Mouse (Mus musculus): ENCODE measurements around the gene Trpc7. TPM values are rescaled to one million over a fixed set of nuclear protein-coding genes. Genes with fewer than 3 reads are reported as not detected.

Trpc7 gene
- not detected for total RNA-seq (2021)
- long read RNA-seq, experiment 1 = 0 reads
- long read RNA-seq, experiment 2 = 0 reads

- DNase-seq (ENCODE audit: low spot score in 2 of 2) = no peak
Observed at GRCm38 (mm10) chr13:56895893-56896292, at the start of gene Trpc7. TSS of gene Trpc7 (minus strand) at chr13:56895993.

DNA sequence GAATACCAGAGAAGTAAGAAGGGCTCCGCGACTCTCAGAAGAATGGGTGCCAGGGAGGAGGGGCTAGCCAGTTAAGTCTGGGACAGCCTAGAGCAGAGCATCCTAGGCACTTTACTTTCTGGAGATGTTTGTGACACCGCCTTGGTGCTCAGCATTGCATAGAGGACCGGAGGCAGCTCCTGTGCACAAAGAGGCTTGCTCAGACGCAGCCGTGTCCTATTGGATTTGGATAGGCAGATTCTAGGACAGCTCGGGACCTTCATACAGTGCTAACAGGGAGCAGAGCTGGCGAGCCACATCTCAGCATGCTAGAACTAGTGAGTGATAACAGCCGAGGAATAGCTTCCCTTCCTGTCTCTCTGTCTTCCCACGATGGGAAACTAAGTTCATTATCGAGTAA lies 43.5 kb upstream of the Trpc7 start:
- no peak for DNase-seq (ENCODE audit: low spot score in 2 of 2)

- DNase-seq (ENCODE audit: low spot score in 2 of 2) = no peak
Observed at GRCm38 (mm10) chr13:56933832-56934510, 38.2 kb upstream of the Trpc7 start.

GRCm38 (mm10) chr13:56930421-56930820 lies 34.6 kb upstream of the Trpc7 start:
- no peak for DNase-seq (ENCODE audit: low spot score in 2 of 2)

DNA sequence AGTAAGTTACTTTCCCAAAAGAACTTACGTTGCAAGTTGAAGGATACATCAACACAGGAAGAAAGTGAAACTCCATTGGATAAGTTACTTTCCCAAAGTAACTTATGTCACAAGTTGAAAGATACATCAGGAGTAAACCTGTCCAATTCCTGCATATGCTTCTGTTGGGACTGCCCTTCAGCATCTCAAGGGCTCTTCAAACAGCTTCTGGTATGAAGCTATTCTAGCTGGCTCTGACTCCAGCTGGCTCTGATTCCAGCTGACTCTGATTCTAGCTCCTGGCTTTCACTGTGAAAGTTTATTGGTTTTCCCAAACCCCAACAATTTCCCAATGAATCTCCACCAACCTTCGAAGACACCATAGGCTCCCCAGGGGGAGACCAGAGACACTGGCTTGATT lies 27.2 kb upstream of the Trpc7 start:
- DNase-seq (ENCODE audit: low spot score in 2 of 2) = no peak

- DNase-seq (ENCODE audit: low spot score in 2 of 2) = no peak
Observed at GRCm38 (mm10) chr13:56921251-56921650, 25.5 kb upstream of the Trpc7 start.

- DNase-seq (ENCODE audit: low spot score in 2 of 2) = no peak
Observed at GRCm38 (mm10) chr13:56914721-56915120, 18.9 kb upstream of the Trpc7 start.

DNA sequence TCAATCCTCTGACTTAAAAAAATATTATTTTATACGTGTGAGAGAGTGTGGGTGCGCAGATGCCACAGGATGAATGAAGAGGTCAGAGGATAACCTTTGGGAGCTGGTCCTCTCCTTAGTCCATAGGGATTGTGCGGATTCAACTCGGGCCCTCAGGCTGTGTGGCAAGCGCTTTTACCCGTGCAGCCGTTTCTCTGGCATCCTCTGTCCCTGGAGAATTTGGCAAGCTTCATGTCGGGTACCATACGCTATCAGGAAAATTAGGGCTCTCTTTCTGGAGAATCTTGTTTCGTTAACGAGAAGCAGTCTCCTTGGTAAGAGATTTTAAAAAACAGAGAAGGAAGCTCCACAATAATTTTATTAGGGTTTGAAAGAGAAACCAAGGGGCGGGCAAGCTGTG lies 15.3 kb upstream of the Trpc7 start:
- DNase-seq (ENCODE audit: low spot score in 2 of 2) = no peak

GRCm38 (mm10) chr13:56895386-56895785 lies 407 bp downstream of the Trpc7 start:
- peak; percentile 55 to 77 for DNase-seq (ENCODE audit: low spot score in 2 of 2)

DNA sequence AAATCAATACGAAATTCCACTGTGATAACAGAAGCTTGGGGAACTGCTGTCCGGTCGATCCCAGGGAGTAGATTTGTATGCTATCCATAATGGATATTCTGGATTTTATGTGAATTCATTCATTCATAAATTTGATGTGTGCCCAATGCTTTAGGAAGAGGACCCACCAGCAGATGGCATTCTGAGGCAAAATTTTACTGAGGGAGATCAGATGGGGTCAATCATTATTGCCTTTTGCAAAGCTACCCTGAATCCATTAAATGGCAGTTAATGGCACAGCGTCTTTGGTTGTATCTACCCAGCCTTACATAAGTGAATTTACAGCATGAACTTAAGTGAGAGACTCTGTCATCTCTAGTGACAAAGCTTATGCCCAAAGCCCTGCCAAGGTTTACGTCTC lies 1.2 kb downstream of the Trpc7 start:
- no peak for DNase-seq (ENCODE audit: low spot score in 2 of 2)

GRCm38 (mm10) chr13:56889888-56890287 lies 5.9 kb downstream of the Trpc7 start:
- no peak for DNase-seq (ENCODE audit: low spot score in 2 of 2)

- no peak for DNase-seq (ENCODE audit: low spot score in 2 of 2)
Observed at GRCm38 (mm10) chr13:56882931-56883330, 12.9 kb downstream of the Trpc7 start.

GRCm38 (mm10) chr13:56864567-56864966 lies 31.2 kb downstream of the Trpc7 start:
- no peak for DNase-seq (ENCODE audit: low spot score in 2 of 2)

- no peak for DNase-seq (ENCODE audit: low spot score in 2 of 2)
Observed at GRCm38 (mm10) chr13:56862011-56862410, 33.8 kb downstream of the Trpc7 start.

GRCm38 (mm10) chr13:56854506-56854905 lies 41.3 kb downstream of the Trpc7 start:
- DNase-seq (ENCODE audit: low spot score in 2 of 2) = no peak

DNA sequence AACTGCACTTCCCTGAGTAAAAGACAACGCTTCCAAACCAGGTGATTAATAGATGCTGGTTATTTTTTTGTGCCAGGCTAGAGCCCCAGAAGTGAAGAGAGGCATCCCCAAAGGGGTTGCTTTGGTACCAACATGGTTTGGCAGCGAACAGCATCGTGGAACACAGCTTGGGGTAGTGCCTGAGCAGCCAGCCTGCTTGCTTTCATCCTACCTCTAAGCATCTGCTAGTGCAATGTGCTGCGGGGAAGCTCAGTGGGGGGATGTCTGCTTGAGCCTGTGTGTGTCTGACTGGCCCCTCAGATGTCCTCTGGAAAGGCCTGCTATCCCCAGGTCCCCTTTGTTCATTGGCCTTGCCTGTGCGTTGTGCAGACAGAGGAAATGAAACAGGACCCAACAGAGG lies 42.4 kb downstream of the Trpc7 start:
- DNase-seq (ENCODE audit: low spot score in 2 of 2) = no peak

GRCm38 (mm10) chr13:56845866-56846265 lies 49.9 kb downstream of the Trpc7 start:
- DNase-seq (ENCODE audit: low spot score in 2 of 2) = no peak

GRCm38 (mm10) chr13:56815471-56815870 lies 80.3 kb downstream of the Trpc7 start:
- DNase-seq (ENCODE audit: low spot score in 2 of 2) = no peak

DNA sequence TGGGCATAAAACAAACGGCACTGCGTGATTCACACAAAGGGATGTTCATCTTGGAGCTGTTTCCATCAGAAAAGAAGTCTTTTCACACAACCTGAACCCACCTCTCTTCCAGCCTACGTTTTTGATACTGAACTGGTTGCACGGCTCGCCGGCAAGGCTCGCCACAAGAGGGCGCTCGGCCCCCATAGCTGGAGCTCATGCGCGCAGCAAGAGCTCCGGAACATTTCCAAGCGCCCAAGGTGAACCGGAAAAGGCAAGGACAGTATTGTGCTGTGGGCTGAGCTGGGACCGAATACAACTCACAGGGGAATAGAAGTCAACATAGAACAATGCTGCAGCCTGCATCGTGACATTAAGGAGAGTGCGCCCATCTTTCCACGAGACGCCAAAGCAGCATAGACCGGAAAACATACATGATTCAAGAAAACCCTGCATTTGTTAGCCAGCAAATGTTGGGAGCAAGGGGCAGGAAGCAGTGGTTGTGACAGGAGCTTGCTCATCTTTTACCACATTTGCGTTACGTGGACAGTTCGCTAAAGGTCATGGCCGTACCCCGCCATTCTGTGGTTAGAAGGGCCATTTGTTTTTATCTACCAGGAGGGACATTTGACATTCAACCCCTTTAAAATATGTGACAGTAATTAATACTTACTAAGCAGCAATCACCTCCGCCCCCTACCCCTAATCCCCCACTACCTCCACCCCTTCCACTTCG lies 88.9 kb downstream of the Trpc7 start:
- DNase-seq (ENCODE audit: low spot score in 2 of 2) = peak; percentile 88

DNA sequence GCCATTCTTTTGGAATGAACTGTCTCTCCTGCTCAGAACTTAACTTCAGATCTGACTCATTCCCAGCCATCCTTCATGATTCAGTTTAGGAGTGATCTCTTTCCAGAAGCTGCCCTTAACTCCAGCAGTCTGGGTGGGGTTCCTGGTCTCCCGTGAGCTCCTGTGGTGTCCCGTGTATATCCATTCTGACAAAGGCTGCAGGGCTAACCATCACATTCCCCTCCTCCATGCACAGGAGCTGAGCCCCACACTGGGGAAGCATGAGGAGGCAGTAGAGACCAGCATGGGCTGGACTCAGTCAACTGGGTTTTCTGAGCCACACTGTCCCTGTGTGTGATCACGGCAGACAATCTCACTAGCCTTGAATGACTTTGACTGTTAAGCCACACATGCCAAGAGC lies 90.7 kb downstream of the Trpc7 start:
- no peak for DNase-seq (ENCODE audit: low spot score in 2 of 2)

GRCm38 (mm10) chr13:56797459-56797858 lies 98.3 kb downstream of the Trpc7 start:
- no peak for DNase-seq (ENCODE audit: low spot score in 2 of 2)

DNA sequence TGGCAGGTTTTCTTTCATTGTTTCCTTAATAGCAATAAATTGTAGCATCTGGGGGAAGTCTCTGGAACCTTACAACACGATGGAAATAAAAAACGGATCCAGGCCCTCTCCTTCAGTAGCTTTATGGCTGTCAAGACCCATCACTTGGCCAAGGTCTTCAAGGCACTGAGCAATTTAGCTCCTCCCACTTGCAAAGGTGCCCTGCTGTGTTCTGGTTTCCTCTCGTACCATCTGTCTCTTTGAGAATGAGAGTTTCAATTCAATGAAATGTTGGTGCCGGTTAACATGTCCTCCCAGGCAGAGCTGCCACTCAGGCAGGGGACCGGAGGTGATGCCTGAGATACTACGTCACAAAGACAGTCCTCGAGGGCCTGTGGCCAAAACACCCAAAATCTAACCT lies 100.3 kb downstream of the Trpc7 start:
- no peak for DNase-seq (ENCODE audit: low spot score in 2 of 2)

DNA sequence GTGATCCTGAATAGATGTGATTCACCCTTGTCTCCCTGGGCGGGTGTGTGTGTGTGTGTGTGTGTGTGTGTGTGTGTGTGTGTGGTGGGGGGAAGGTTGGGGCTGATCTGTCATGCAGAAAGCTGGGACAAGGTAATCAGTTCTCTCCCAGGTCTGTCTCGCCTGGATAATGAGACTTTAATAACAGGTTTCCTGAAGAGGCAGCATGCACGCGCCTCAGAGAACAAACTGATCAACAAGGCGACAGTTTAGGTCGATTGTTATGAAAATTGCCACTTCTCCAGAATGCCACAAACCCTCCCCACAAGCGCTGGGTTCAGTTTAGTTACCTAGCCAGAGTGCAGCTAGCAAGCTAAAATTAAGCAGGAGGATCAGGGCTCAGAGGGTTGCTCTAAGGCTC lies 101.4 kb downstream of the Trpc7 start:
- DNase-seq (ENCODE audit: low spot score in 2 of 2) = no peak
